Mouse (Mus musculus): ENCODE measurements around the gene Lrrc8a. TPM values are rescaled to one million over a fixed set of nuclear protein-coding genes. Genes with fewer than 3 reads are reported as not detected.
A peak's percentile ranks its signal among the peaks of the same experiment; 100 is the strongest.

The Lrrc8a gene
- total RNA-seq, 1 experiment: 26.6 TPM

- TF ChIP-seq ZNF384 (IDR thresholded peaks at IDR 0.05; ENCODE audit: low read depth, low read length) (no peak), HCFC1 (IDR thresholded peaks at IDR 0.05; ENCODE audit: borderline replicate concordance, insufficient read depth, low read length) (no peak), ZC3H11A (IDR thresholded peaks at IDR 0.05; ENCODE audit: borderline replicate concordance, low read depth, low read length) (no peak), CHD2 (IDR thresholded peaks at IDR 0.05; ENCODE audit: low read depth, low read length) (no peak), MAFK (IDR thresholded peaks at IDR 0.05; ENCODE audit: insufficient read depth, low read depth, low read length) (no peak)
- H3K27ac ChIP-seq (ENCODE audit: insufficient read depth, low read depth, low read length, poor library complexity, severe bottlenecking): no peak overlapping the region
- in situ Hi-C loops (cut with MboI; ENCODE audit: low sequenced_read_pairs in 2 of 2, unreplicated experiment in 2 of 2): no loop called here
Observed at GRCm38 (mm10) chr2:30267466-30267865, 30.0 kb downstream of the Lrrc8a start.

DNA sequence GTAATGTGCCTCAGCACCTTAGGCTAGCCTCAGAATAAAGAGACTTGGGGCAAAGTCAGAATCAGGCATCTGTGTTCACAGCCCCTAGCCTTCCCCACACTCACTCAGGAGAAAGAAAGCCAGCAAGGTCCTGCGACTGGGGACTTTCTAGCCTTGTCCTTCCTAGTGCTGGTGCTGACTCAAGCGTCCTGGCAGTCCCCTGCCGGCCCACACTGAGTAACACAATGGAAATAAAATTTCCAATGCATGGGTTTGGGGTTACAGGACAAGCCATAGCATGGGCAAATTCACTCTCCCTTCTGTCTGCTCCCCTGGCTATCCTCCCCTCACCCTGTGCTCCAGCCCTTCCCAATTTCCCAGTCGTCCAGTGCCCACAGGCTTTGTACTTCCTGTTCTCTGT, 30.9 kb downstream of the Lrrc8a start:
- H3K9me3 ChIP-seq (ENCODE audit: control insufficient read depth, insufficient read depth, low read depth, low read length): no peaks in the 10 kb centered on the region
- peaks cover 9 to 25% of the 10 kb centered on the region in 2 experiments; a peak in 3 of 4 replicates for H3K4me1 ChIP-seq (ENCODE audit: control insufficient read depth in 2 of 2, insufficient read depth in 2 of 2, low read length in 2 of 2, poor library complexity in 1 of 2)
- no peak for DNase-seq (ENCODE audit: low read depth, low spot score)
- H3K4me3 ChIP-seq (ENCODE audit: insufficient read depth in 1 of 2, low read depth in 1 of 2, low read length in 2 of 2, poor library complexity in 1 of 2, severe bottlenecking in 1 of 2): no peak overlapping the region
- in situ Hi-C loops (cut with MboI; ENCODE audit: low sequenced_read_pairs in 2 of 2, unreplicated experiment in 2 of 2): no loop called here
- H3K27ac ChIP-seq (ENCODE audit: insufficient read depth, low read depth, low read length, poor library complexity, severe bottlenecking): no peak overlapping the region
- H3K36me3 ChIP-seq (ENCODE audit: control insufficient read depth, insufficient read depth, low read length, poor library complexity, severe bottlenecking): peaks cover 1% of the 10 kb centered on the region; the same call in 1 of the 2 replicates
- no peak overlapping the region for H3K9ac ChIP-seq (ENCODE audit: insufficient read depth, low read depth, low read length, poor library complexity, severe bottlenecking)
- no peak for TF ChIP-seq ZNF384 (IDR thresholded peaks at IDR 0.05; ENCODE audit: low read depth, low read length)
- no peak for TF ChIP-seq ZC3H11A (IDR thresholded peaks at IDR 0.05; ENCODE audit: borderline replicate concordance, low read depth, low read length)
- TF ChIP-seq MAFK (IDR thresholded peaks at IDR 0.05; ENCODE audit: insufficient read depth, low read depth, low read length): no peak
- TF ChIP-seq HCFC1 (IDR thresholded peaks at IDR 0.05; ENCODE audit: borderline replicate concordance, insufficient read depth, low read length): no peak
- no peak for TF ChIP-seq CHD2 (IDR thresholded peaks at IDR 0.05; ENCODE audit: low read depth, low read length)

More at GRCm38 (mm10) chr2:30267466-30267865, 30.0 kb downstream of the Lrrc8a start:
- Histone ChIP-seq H3K4me1 (ENCODE audit: control insufficient read depth in 2 of 2, insufficient read depth in 2 of 2, low read length in 2 of 2, poor library complexity in 1 of 2) (peaks cover 9 to 29% of the 10 kb centered on the region in 2 experiments; a peak in 3 of 4 replicates), H3K36me3 (ENCODE audit: control insufficient read depth, insufficient read depth, low read length, poor library complexity, severe bottlenecking) (peaks cover 5% of the 10 kb centered on the region; the same call in 1 of the 2 replicates), H3K9ac (ENCODE audit: insufficient read depth, low read depth, low read length, poor library complexity, severe bottlenecking) (no peak overlapping the region), H3K4me3 (ENCODE audit: insufficient read depth in 1 of 2, low read depth in 1 of 2, low read length in 2 of 2, poor library complexity in 1 of 2, severe bottlenecking in 1 of 2) (no peak overlapping the region), H3K9me3 (ENCODE audit: control insufficient read depth, insufficient read depth, low read depth, low read length) (no peaks in the 10 kb centered on the region)
- no peak for DNase-seq (ENCODE audit: low read depth, low spot score)

- TF ChIP-seq ZNF384 (IDR thresholded peaks at IDR 0.05; ENCODE audit: low read depth, low read length): no peak
- TF ChIP-seq CHD2 (IDR thresholded peaks at IDR 0.05; ENCODE audit: low read depth, low read length): no peak
- no peak for TF ChIP-seq HCFC1 (IDR thresholded peaks at IDR 0.05; ENCODE audit: borderline replicate concordance, insufficient read depth, low read length)
- TF ChIP-seq ZC3H11A (IDR thresholded peaks at IDR 0.05; ENCODE audit: borderline replicate concordance, low read depth, low read length): no peak
- no peak for TF ChIP-seq MAFK (IDR thresholded peaks at IDR 0.05; ENCODE audit: insufficient read depth, low read depth, low read length)
- in situ Hi-C loops (cut with MboI; ENCODE audit: low sequenced_read_pairs in 2 of 2, unreplicated experiment in 2 of 2): no loop called here
- peaks cover 9 to 22% of the 10 kb centered on the region in 2 experiments; a peak in 3 of 4 replicates for H3K4me1 ChIP-seq (ENCODE audit: control insufficient read depth in 2 of 2, insufficient read depth in 2 of 2, low read length in 2 of 2, poor library complexity in 1 of 2)
- no peak overlapping the region for H3K9ac ChIP-seq (ENCODE audit: insufficient read depth, low read depth, low read length, poor library complexity, severe bottlenecking)
- no peak overlapping the region for H3K27ac ChIP-seq (ENCODE audit: insufficient read depth, low read depth, low read length, poor library complexity, severe bottlenecking)
- no peaks in the 10 kb centered on the region for H3K36me3 ChIP-seq (ENCODE audit: control insufficient read depth, insufficient read depth, low read length, poor library complexity, severe bottlenecking)
- H3K4me3 ChIP-seq (ENCODE audit: insufficient read depth in 1 of 2, low read depth in 1 of 2, low read length in 2 of 2, poor library complexity in 1 of 2, severe bottlenecking in 1 of 2): no peak overlapping the region
- no peak for DNase-seq (ENCODE audit: low read depth, low spot score)
- no peaks in the 10 kb centered on the region for H3K9me3 ChIP-seq (ENCODE audit: control insufficient read depth, insufficient read depth, low read depth, low read length)
Observed at GRCm38 (mm10) chr2:30269241-30269990, 31.9 kb downstream of the Lrrc8a start.

DNA sequence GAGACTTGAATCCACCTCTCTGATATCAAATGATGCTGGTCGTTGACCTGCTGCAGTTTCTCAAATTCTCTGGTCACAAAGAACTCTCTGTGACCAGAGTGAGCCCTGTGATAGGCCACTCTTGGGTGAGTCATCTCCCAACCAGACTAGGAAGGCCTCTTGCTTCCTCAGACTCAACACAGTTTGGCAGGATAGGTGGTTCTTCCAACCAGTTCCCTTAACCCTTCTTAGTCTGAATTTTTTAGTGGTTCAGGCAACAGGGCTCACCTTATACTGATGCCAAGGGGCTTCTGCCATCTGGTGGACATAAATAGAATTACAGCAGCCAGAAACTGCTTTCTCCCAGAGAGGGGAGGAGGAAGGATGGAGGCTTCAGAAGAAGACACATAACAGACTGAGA, 32.6 kb downstream of the Lrrc8a start:
- Histone ChIP-seq H3K36me3 (ENCODE audit: control insufficient read depth, insufficient read depth, low read length, poor library complexity, severe bottlenecking) (no peaks in the 10 kb centered on the region), H3K4me1 (ENCODE audit: control insufficient read depth in 2 of 2, insufficient read depth in 2 of 2, low read length in 2 of 2, poor library complexity in 1 of 2) (peaks cover 5 to 16% of the 10 kb centered on the region in 2 experiments; a peak in 2 of 4 replicates), H3K9me3 (ENCODE audit: control insufficient read depth, insufficient read depth, low read depth, low read length) (no peaks in the 10 kb centered on the region), H3K27ac (ENCODE audit: insufficient read depth, low read depth, low read length, poor library complexity, severe bottlenecking) (no peak overlapping the region), H3K9ac (ENCODE audit: insufficient read depth, low read depth, low read length, poor library complexity, severe bottlenecking) (no peak overlapping the region), H3K4me3 (ENCODE audit: insufficient read depth in 1 of 2, low read depth in 1 of 2, low read length in 2 of 2, poor library complexity in 1 of 2, severe bottlenecking in 1 of 2) (no peak overlapping the region)
- DNase-seq (ENCODE audit: low read depth, low spot score): peak; percentile 62
- in situ Hi-C loops (cut with MboI; ENCODE audit: low sequenced_read_pairs in 2 of 2, unreplicated experiment in 2 of 2): no loop called here
- no peak for TF ChIP-seq CHD2 (IDR thresholded peaks at IDR 0.05; ENCODE audit: low read depth, low read length)
- no peak for TF ChIP-seq HCFC1 (IDR thresholded peaks at IDR 0.05; ENCODE audit: borderline replicate concordance, insufficient read depth, low read length)
- TF ChIP-seq ZNF384 (IDR thresholded peaks at IDR 0.05; ENCODE audit: low read depth, low read length): 0 out of 2 replicates have a peak, but pooled peaks have one; percentile 21
- peak; percentile 49; the same call in 1 of the 2 replicates for TF ChIP-seq ZC3H11A (IDR thresholded peaks at IDR 0.05; ENCODE audit: borderline replicate concordance, low read depth, low read length)

Data from ES-E14 (cell line).